Mouse (Mus musculus) monocyte, adult 5-6 weeks (primary cell): ENCODE results near the gene Tll1. TPM values are rescaled to one million over a fixed set of nuclear protein-coding genes. Genes with fewer than 3 reads are reported as not detected.

Experiments used
- ATAC-seq: fragments of 153-309, 156-312 bp; replicated peaks from 2 replicates; pipeline ENCODE4 v1.8.0; 2017; ENCODE audit warnings: mild to moderate bottlenecking; ENCODE audit not compliant: low TSS enrichment, insufficient number of reproducible peaks, severe bottlenecking, poor library complexity, low FRiP score
- total RNA-seq: library from RNA; stranded (forward); fragments of 200-1000, 200-491, 200-594 nt; gene quantifications from 3 replicates; pipeline ENCODE4 v1.2.3, GENCODE M21; 2017

The Tll1 gene
- total RNA-seq, result not detected in 3 replicates

- ATAC-seq, result no peak
These were observed at the start of gene Tll1 for GRCm38 (mm10) chr8:64206024-64206385. Tll1 (minus strand) TSS chr8:64206271.

- ATAC-seq, result no peak
These were observed 32.6 kb upstream of the Tll1 start for GRCm38 (mm10) chr8:64238645-64239044.

GRCm38 (mm10) chr8:64221600-64221999 lies 15.5 kb upstream of the Tll1 start:
- ATAC-seq, result no peak

GRCm38 (mm10) chr8:64217644-64218043 lies 11.6 kb upstream of the Tll1 start:
- no peak for ATAC-seq

GRCm38 (mm10) chr8:64216252-64216651 lies 10.2 kb upstream of the Tll1 start:
- ATAC-seq, result no peak

GRCm38 (mm10) chr8:64215374-64215773 lies 9.3 kb upstream of the Tll1 start:
- ATAC-seq, result no peak

- ATAC-seq, result no peak
These were observed 8.8 kb upstream of the Tll1 start for GRCm38 (mm10) chr8:64214906-64215305.

GRCm38 (mm10) chr8:64206411-64206861 lies 365 bp upstream of the Tll1 start:
- no peak for ATAC-seq

- no peak for ATAC-seq
These were observed 599 bp downstream of the Tll1 start for GRCm38 (mm10) chr8:64205321-64206023.

- no peak for ATAC-seq
These were observed 1.2 kb downstream of the Tll1 start for GRCm38 (mm10) chr8:64204801-64205311.

- ATAC-seq, result no peak
These were observed 1.9 kb downstream of the Tll1 start for GRCm38 (mm10) chr8:64204167-64204566.

GRCm38 (mm10) chr8:64198326-64198725 lies 7.7 kb downstream of the Tll1 start:
- no peak for ATAC-seq

- ATAC-seq, result no peak
These were observed 12.7 kb downstream of the Tll1 start for GRCm38 (mm10) chr8:64193421-64193820.

GRCm38 (mm10) chr8:64187881-64188280 lies 18.2 kb downstream of the Tll1 start:
- ATAC-seq, result no peak

GRCm38 (mm10) chr8:64176931-64177330 lies 29.1 kb downstream of the Tll1 start:
- ATAC-seq, result no peak

- ATAC-seq, result no peak
These were observed 31.2 kb downstream of the Tll1 start for GRCm38 (mm10) chr8:64174916-64175315.

GRCm38 (mm10) chr8:64173759-64174158 lies 32.3 kb downstream of the Tll1 start:
- ATAC-seq, result no peak

GRCm38 (mm10) chr8:64152899-64153891 lies 52.9 kb downstream of the Tll1 start:
- no peak for ATAC-seq

- no peak for ATAC-seq
These were observed 53.8 kb downstream of the Tll1 start for GRCm38 (mm10) chr8:64152216-64152804.
